Mouse (Mus musculus): ENCODE data around the gene Nars2.

The Nars2 gene

GRCm38 (mm10) chr7:96971027-96971996 is 20.0 kb downstream of the Nars2 start:
- no peak for DNase-seq (ENCODE audit: low read depth, low spot score)

GRCm38 (mm10) chr7:96972138-96972904 is 21.0 kb downstream of the Nars2 start:
- no peak for DNase-seq (ENCODE audit: low read depth, low spot score)

GRCm38 (mm10) chr7:96975914-96976313 is 24.6 kb downstream of the Nars2 start:
- no peak for DNase-seq (ENCODE audit: low read depth, low spot score)

- no peak for DNase-seq (ENCODE audit: low read depth, low spot score)
Measured at GRCm38 (mm10) chr7:96977209-96977608, 25.9 kb downstream of the Nars2 start.

GRCm38 (mm10) chr7:96981366-96981765 is 30.1 kb downstream of the Nars2 start:
- DNase-seq (ENCODE audit: low read depth, low spot score), result no peak

- DNase-seq (ENCODE audit: low read depth, low spot score), result no peak
Measured at GRCm38 (mm10) chr7:96983660-96984347, 32.5 kb downstream of the Nars2 start.

GRCm38 (mm10) chr7:96985798-96986197 is 34.5 kb downstream of the Nars2 start:
- no peak for DNase-seq (ENCODE audit: low read depth, low spot score)

GRCm38 (mm10) chr7:96986795-96987445 is 35.6 kb downstream of the Nars2 start:
- DNase-seq (ENCODE audit: low read depth, low spot score), result no peak

GRCm38 (mm10) chr7:96987676-96988075 is 36.4 kb downstream of the Nars2 start:
- no peak for DNase-seq (ENCODE audit: low read depth, low spot score)

- DNase-seq (ENCODE audit: low read depth, low spot score), result no peak
Measured at GRCm38 (mm10) chr7:97012956-97013355, 61.7 kb downstream of the Nars2 start.

- DNase-seq (ENCODE audit: low read depth, low spot score), result no peak
Measured at GRCm38 (mm10) chr7:97018005-97018404, 66.7 kb downstream of the Nars2 start.

GRCm38 (mm10) chr7:97018418-97018817 is 67.1 kb downstream of the Nars2 start:
- DNase-seq (ENCODE audit: low read depth, low spot score), result no peak

- no peak for DNase-seq (ENCODE audit: low read depth, low spot score)
Measured at GRCm38 (mm10) chr7:97019303-97019702, 68.0 kb downstream of the Nars2 start.

GRCm38 (mm10) chr7:97026772-97027358 is 75.6 kb downstream of the Nars2 start:
- no peak for DNase-seq (ENCODE audit: low read depth, low spot score)

- DNase-seq (ENCODE audit: low read depth, low spot score), result no peak
Measured at GRCm38 (mm10) chr7:97029151-97029550, 77.8 kb downstream of the Nars2 start.

GRCm38 (mm10) chr7:97032412-97032811 is 81.1 kb downstream of the Nars2 start:
- DNase-seq (ENCODE audit: low read depth, low spot score), result no peak

GRCm38 (mm10) chr7:97039641-97040040 is 88.3 kb downstream of the Nars2 start:
- DNase-seq (ENCODE audit: low read depth, low spot score), result no peak

- DNase-seq (ENCODE audit: low read depth, low spot score), result no peak
Measured at GRCm38 (mm10) chr7:97041868-97042449, 90.7 kb downstream of the Nars2 start.

GRCm38 (mm10) chr7:97042981-97043380 is 91.7 kb downstream of the Nars2 start:
- no peak for DNase-seq (ENCODE audit: low read depth, low spot score)

GRCm38 (mm10) chr7:97060966-97061365 is 109.7 kb downstream of the Nars2 start:
- no peak for DNase-seq (ENCODE audit: low read depth, low spot score)

- DNase-seq (ENCODE audit: low read depth, low spot score), result no peak
Measured at GRCm38 (mm10) chr7:97071512-97071911, 120.2 kb downstream of the Nars2 start.

Measured in c-Kit-negative CD71-positive TER-119-positive erythroid progenitor cells, embryonic 14.5 days (primary cell).